Mouse (Mus musculus) embryo, embryonic 10 days (tissue): ENCODE data around the gene Jak1.
"Not testable (repeated sequence)": the region's sequence is repeated elsewhere in the genome, so short reads cannot be mapped to it uniquely, and the experiment has no call there.

Source experiments
- DNase-seq: peaks from one replicate; pipeline ENCODE4 v3.0.0-alpha.2; 2015; ENCODE audit warnings: low spot score

Gene Jak1

GRCm38 (mm10) chr4:101276456-101277070 is 11.5 kb upstream of the Jak1 start:
- DNase-seq, result no peak

DNA sequence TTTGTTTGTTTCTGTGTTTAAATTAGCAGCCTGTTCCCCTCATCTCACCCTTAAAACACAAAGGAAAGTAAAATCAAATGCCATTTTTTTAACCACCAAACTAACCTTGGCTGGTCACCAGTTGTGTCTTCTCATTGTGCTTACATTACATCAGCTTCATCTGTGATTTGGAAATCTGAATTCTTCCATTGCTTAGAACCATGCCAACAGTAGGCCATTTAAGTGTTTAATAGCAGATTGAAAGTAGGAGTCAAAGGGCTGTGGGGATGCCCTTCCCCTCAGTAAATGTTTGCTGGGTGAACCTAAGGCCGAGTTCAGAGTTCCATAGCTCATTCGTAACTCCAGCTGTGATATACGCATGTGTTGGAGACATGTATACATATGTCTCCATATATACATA is 10.8 kb upstream of the Jak1 start:
- no peak for DNase-seq

DNA sequence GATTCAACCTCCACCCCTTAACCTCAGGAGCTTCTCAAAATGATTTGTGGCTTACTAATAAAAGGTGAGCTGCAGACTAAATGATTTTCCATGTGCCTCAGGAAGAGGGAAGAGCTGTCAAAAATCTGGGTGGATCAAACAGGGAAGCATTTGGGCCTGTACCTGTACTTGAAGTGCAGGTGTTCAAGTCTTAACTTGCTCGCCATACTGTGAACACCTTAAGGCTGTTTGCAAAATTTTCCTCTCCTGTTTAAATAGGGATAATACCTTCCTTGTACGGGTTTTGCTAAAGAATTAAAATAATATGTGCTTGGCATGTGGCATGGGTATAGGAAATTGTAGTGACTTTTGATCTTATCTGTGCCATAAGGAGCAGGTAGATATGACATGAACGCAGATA is 5.7 kb upstream of the Jak1 start:
- no peak for DNase-seq

DNA sequence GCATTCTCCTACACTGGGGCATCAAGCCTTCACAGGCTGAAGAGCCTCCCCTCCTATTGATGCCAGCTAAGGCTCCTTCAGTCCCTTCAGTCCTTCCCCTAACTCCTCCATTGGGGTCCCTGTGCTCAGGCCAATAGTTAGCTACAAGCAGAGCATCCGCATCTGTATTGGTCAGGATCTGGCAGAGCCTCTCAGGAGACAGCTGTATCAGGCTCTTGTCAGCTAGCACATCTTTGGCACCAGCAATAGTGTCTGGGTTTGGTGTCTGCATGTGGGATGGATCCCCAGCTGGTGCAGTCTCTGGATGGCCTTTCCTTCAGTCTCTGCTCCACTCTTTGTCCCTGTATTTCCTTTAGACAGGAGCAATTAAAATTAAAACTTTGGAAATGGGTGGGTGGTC is 3.4 kb upstream of the Jak1 start:
- not testable (repeated sequence) for DNase-seq

DNA sequence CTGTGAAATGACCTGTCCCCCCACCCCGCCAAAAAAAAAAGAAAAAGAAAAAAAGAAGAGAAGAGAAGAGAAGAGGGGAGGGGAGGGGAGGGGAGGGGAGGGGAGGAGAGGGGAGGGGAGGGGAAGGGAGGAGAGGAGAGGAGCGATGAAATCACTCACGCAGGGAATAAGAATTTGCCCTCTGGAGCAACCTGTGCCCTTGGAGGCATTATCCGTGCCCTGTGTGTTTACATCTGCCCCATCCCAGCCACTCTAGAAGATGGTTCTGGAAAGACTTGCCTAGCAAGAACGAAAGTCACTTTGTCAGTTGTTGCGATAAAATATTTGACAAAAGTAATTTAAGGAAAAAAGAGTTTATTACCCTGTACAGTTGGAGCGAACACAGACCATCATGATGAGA is 441 bp upstream of the Jak1 start:
- peak; percentile 18 for DNase-seq

- DNase-seq, result no peak
Observed at GRCm38 (mm10) chr4:101263968-101264740, 928 bp downstream of the Jak1 start.

GRCm38 (mm10) chr4:101261596-101261995 is 3.5 kb downstream of the Jak1 start:
- DNase-seq, result no peak

DNA sequence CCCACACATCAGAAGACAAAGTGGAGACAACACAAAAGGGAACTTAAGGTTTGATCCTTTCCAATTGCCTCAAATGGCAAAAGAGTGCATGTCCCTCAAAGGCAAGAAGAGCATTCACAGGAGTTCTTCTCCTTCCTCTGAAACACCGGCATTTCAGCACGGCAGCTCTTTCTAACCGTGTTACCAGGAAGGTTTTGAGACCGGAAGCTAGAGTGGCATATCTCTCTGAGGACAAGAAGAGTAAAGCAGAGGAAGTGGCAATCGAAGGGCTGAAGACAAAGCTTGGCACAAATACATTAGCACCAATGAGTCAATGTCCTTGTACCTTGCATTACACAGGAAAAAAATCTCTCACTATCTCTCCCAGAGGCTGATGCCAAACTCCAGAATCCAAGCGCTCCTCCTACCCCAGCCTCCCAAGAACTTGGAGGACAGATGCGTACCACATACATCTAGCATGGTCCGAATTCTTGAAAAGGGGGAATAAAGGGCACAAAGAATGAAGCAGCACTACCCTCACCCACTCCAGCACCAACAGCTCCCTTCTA is 4.3 kb downstream of the Jak1 start:
- DNase-seq, result no peak

GRCm38 (mm10) chr4:101256526-101257210 is 8.4 kb downstream of the Jak1 start:
- DNase-seq, result no peak

GRCm38 (mm10) chr4:101254606-101255349 is 10.3 kb downstream of the Jak1 start:
- DNase-seq, result no peak

GRCm38 (mm10) chr4:101254015-101254414 is 11.1 kb downstream of the Jak1 start:
- no peak for DNase-seq

DNA sequence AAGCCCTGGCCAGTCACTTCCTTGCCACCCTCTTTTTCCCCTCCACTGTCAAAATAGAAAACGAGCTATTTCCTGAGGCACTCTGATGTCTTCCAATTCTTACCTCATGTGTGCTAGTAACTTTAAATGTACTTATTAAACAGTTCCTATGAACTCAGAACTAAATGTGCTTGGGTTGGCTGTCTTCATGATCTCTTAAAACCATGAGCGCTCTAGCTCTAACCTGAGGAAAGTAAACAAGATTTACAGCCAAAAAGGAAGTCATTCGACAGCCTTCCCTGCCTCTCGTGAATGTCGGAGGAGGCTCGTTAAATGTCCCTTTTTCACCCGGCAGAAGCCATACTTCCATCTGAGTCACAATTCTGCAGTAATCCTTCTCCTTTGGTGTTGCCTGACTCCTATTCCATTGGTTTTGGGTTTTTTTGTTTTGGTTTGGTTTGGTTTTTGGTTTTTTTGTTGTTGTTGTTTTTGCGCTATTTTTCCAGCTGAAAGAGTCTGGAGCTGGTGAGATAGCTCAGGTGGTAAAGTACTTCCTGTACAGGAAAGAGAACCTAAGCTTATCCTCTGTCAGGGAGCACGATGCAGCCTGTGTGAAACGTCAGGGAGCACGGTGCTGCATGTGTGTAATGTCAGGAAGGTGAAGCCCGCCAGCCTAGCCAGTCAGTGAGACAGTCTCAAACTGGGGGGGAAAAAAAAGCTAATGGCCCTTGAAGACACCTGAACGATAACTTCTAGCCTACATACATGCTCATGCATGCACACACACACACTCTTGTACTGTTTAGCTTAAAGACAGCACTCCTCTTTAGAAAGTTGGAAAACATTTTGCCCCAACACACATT is 12.1 kb downstream of the Jak1 start:
- no peak for DNase-seq

DNA sequence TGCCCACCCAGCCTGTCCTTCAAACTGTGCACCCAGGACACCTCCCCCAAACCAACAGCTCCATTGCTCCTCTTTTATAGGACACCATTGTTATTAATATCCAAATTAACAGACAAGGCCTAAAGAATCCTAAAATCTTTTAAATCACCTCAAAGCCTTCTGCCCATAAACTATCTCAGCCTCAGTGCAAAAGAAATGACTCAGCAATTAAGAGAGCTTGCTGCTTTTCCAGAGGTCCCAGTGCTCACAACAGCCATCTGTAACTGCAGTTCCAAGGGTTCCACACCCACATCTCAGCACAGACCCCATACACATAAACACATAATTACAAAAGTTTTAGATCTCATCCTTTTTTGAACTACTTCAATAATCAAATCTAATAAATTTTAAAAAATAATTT is 13.1 kb downstream of the Jak1 start:
- no peak for DNase-seq

GRCm38 (mm10) chr4:101249977-101250743 is 14.9 kb downstream of the Jak1 start:
- DNase-seq, result no peak

DNA sequence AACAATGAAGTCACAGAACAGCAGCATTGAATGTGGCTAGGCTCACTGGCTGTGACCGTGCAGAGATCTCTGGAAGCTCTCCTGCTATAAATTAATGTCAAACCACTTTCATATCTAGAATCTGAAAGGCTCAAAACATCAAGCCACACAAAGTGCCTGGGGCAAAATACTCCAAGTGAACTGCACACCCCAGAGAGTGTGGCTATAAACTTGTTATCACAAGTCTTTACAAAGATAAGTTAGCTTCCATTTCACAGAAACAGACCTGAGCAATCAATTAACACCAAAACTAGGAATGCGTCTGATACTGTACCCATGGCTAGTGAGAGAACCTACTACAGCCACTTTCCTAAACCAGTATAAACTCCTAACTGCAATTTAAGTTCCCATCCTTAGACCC is 17.7 kb downstream of the Jak1 start:
- no peak for DNase-seq

- no peak for DNase-seq
Observed at GRCm38 (mm10) chr4:101246569-101246968, 18.5 kb downstream of the Jak1 start.

DNA sequence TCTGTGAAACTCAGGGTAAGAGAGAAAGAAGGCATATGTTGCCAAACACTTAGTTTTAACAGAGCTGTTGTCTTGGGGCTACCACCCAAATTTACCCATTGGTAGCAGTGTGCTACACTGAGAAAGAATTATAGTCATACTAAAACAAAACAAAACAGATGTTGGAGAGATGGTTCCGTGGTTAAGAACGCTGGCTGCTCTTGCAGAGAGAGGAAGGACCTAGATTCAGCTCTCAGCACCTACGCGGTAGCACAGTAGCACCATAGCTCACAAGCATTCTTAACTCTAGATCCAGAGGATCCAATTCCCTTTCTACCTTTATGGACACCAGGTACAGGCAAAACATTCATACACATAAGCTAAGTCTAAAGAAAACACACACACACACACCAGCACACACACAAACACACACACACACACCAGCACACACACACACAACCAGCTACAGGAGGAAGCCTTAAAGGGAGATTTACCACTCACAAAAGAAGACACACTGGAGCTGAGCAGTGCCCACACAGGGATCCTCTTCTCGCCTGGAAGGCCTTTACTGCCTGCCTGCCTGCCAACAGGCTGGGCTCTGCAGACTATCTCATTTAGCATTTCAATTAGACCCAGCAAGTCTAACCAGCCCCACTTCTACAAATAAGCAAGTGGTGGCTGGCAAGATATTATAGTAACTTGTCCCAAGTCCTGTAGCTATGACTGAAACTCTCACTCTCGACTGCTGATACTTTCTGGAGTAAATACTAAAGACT is 20.6 kb downstream of the Jak1 start:
- DNase-seq, result no peak

DNA sequence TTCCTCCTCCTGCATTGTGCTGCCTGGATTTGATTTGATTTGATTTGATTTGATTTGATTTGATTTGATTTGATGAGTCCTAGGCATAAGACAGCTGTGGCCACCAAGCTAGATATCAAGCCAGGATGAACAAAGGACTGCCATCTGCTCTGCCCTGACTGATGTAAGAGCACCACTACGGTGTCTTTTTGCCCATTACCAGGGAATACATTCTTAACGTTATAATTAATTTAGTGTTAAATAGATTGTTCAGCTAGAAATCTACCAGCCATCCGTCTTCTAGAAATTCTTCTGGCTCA is 24.3 kb downstream of the Jak1 start:
- DNase-seq, result no peak

DNA sequence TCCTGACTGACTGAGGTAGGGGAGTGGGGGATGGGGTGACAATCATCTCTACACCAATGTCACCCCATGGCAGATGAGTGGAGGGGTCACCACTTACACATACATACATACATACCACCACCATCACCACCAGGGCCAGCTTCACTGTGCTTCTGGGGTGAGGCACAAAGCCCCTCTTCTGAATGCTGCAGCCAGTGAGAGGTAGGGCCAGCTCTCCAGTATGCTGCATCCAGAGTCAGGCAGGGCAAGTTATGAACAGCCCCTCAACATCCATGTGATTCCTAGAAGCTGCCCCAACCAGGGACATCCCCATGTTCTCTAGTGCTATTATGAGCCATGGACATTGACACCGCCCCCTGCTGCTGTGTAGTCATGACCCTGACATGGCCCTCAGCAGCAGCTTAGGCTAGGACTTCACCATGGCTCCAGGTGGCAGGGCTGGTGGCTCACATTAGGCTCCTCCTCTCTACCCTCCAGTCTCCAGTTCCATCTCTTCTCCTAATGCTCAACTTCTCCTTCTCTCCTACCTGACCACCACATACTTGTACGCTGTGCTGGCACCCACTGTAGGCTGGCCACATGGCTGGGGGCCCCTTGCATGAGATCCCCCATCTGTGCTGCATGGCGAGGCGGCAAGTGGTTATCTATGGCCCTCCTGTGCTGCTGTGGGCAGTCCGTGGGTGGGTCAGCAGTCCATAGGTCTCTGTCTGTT is 24.8 kb downstream of the Jak1 start:
- no peak for DNase-seq
